Mouse (Mus musculus) neural tube, embryonic 10.5 days (tissue): ENCODE data around the gene Gm44503.
A peak's percentile ranks its signal among the peaks of the same experiment; 100 is the strongest.

ENCODE experiments used
- DNase-seq: peaks from one replicate; pipeline ENCODE4 v3.0.0-alpha.2; 2017; ENCODE audit warnings: low spot score; ENCODE audit errors: extremely low spot score

The Gm44503 gene

DNA sequence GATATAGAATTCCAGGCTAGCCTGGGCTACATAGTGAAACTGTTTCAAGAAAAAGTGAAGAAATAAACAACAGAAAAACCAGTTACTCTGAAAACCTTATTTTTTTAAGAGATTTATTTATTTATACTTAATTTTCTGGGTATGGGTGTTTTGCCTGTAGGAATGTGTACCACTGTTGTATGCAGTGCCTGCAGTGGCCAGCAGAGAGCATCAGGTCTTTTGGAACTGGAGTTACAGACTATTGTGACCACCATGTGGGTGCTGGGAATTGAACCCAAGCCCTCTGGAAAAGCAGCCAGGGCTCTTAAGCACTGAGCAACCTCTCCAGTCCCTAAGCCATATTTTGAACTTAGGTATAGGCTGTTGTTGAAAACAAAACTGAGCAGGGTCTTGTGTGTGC, 14.3 kb downstream of the Gm44503 start:
- DNase-seq = no peak

GRCm38 (mm10) chr9:72974734-72975133, 16.1 kb downstream of the Gm44503 start:
- DNase-seq = no peak

GRCm38 (mm10) chr9:72975242-72975641, 16.6 kb downstream of the Gm44503 start:
- DNase-seq = no peak

GRCm38 (mm10) chr9:72983066-72983465, 24.4 kb downstream of the Gm44503 start:
- no peak for DNase-seq

DNA sequence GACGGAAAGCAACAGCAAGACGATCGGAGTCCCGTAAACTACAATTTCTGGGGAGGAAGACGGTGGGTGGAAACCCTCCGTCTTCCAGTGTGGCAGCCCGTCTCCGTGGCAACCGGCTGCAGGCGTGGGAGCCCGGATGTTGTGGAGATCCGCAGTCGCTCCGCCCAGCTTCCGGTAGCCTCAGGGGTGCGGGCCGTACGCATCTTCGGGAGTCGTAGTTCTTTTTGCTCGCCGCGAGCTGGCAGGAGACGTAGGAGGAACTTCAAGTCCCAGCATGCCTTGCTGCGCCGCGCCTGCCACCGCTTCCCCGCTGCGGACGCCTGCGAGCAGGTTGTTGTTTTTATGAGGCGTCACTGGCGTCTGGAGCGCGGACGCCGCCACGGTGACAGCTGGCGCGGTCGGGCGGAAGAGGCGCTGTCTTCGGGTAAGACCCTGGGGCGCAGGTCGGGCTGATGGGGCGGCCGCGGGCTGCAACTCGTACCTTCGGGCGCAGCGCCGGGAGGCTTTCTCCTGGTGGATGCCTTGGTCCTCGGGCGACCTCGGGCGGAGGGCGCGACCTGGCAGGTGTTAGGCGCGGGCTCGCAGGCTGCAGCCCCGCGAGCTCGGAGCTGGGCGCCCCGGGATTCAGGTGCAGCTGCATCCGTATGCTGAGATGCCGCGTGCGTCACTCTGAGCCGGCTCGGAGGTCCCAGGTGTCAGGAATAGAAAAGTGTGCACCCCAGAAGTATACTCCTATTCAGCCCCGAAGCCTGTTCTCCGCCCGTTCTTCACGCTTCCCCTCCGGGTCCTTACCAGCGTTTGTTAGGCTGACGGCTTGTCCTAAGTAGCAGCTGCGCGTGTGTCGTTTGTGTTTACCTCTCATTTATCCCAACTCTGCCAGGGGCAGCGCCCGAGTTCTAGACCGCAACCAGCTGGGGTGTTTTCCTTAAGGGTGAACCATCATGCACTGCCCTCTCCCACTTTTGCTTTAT, 26.9 kb downstream of the Gm44503 start, which contains the start of the genes Ccpg1os and Ccpg1:
Gene Ccpg1os (minus strand): TSS at position 133 of the 971 bp plus-strand sequence.
Gene Ccpg1 (plus strand): TSS at position 180 of the 971 bp plus-strand sequence.
- DNase-seq = peak; percentile 97

DNA sequence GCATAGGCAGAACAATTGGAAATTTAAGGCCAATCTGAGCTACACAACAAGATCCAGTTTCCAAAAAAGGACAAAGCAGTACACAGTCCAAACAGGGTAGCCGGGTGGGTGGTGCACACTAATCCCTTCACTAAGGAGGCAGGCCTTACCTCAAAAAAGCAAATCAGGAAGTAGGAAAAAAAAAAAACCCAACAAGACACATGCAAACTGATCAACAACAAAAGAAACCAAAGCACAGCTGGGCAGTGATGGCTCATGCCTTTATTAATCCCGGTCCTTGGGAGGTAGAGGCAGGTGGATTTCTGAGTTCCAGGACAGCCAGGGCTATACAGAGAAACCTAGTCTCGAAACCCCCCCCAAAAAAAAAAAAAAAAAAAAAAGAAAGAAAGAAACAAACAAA, 29.1 kb downstream of the Gm44503 start:
- no peak for DNase-seq

DNA sequence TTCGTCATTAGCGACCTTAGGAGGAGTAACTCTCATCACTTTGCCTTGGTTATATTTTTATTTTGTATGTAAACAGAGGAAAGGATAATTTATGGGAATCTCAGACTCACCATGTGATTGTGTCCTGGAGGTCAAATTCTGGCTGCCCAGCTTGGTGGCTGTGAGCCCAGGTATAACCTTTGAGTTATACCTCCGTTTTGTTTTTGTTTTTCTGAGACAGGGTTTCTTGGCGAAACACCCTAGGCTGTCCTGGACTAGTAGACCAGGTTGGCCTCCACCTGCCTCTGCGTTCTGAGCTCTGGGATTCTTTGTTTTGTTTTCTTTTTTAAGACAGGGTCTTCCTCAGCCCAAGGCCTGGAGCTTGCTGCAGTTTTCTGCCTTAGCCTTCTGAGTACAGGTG, 30.1 kb downstream of the Gm44503 start:
- DNase-seq = no peak

GRCm38 (mm10) chr9:72991420-72991819, 32.8 kb downstream of the Gm44503 start:
- DNase-seq = no peak

- DNase-seq = no peak
These were observed 33.9 kb downstream of the Gm44503 start for GRCm38 (mm10) chr9:72992576-72992975.

GRCm38 (mm10) chr9:72996167-72996566, 37.5 kb downstream of the Gm44503 start:
- no peak for DNase-seq

DNA sequence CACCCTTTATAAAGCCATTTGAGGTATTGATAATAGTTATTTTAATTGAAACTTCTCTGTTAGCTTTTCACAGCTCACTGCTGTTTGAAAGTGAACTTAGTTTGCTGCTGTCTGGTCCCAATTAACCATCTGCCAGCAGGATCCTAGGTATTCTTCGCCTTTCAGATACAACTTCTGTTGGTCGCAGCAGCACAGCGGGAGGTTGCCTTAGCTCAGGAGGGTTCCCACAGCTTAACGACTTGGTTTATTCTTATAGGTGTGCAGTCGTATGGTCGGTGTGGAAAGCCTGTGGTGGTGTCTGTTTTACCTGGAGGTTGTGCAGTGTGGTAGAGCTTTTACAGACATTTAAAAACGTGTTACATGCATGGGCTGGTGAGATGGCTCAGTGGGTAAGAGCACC, 38.2 kb downstream of the Gm44503 start:
- DNase-seq = no peak

DNA sequence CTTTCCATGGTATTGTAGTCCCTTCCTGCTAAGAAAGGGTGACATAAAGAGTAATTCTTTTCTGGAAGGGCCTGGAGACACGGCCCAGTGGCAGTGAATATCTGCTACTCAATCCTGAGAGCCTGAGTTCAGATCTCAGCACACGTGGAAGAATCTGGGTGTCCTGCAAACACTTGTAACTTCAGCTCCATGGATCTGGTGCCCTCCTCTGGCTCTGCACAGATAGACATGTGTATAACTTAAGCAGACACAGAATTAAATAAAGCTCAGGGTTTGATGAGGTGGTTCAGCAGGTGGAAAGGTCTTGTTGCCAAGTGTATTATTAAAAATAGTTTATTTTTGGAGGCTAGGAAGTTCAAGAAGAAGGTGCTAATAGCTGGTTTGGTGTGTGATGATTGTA, 41.8 kb downstream of the Gm44503 start:
- no peak for DNase-seq

DNA sequence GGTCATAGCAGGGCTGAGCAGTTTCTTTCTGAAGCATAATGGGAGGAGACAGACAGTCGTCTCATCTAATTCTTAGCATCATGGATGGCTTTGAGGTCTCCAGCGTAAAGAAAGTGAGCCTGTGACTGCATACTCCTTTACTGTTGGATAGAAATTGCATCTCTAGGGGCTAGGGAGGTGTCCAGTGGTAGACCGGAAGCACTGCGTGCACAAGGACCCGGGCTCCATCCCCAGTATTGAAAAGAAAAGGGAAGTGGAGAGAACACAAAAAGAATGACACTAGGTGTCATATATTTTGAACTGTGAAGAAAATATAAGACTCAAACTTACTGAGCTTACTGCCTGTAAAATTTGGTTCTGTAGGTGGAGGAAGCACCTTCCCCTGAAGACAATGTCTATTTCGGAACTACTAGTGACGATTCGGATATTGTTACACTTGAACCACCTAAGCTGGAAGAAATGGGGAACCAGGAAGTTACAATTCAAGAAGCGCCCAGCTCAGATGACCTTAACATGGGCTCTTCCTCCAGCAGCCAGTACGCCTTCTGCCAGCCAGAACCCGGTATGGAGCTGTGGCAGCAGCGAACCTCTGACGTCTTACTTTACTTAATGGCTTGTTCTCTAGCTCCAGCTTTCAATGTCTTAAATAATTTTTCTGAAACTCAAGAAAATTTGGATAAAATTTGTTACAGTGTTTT, 42.8 kb downstream of the Gm44503 start:
- DNase-seq = no peak

DNA sequence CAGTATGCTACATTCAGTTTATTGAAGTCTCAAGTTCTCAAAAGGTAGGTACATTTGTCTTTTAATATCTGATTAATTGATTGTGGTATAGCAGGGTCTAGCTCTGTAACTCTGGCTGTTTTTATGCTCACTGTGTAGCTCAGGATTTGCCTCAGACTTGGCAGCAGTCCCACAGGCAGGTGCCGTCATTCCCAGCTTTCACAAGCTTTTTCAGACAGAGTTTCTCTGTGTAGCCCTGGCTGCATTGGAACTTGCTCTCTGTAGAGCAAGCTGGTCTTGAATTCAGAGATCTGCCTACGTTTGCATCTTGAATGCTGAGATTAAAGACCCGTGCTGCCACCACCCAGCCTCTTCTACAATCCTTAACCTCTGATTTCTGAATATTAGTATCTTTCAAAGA, 43.5 kb downstream of the Gm44503 start:
- no peak for DNase-seq

GRCm38 (mm10) chr9:73004076-73004475, 45.4 kb downstream of the Gm44503 start:
- no peak for DNase-seq

- no peak for DNase-seq
These were observed 46.5 kb downstream of the Gm44503 start for GRCm38 (mm10) chr9:73005106-73005505.

GRCm38 (mm10) chr9:73006175-73006574, 47.5 kb downstream of the Gm44503 start:
- no peak for DNase-seq

GRCm38 (mm10) chr9:73008384-73008783, 49.7 kb downstream of the Gm44503 start:
- no peak for DNase-seq

DNA sequence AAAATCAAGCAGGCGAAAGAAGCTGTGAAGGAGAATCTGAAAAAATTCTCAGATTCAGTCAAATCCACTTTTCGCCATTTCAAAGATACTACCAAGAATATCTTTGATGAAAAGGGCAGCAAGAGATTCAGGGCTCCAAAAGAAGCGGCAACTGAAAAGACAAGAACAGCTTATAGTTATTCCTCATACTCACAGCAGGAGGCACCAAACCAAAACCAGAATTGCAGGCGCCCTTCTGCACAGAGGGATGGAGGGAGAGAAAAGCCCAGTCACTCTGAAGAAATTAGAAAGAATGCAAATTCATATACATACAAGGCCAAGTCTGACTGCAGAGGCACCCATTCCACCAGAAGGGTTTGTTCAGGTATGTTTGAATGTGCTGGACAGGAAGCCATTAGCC, 54.0 kb downstream of the Gm44503 start:
- no peak for DNase-seq

DNA sequence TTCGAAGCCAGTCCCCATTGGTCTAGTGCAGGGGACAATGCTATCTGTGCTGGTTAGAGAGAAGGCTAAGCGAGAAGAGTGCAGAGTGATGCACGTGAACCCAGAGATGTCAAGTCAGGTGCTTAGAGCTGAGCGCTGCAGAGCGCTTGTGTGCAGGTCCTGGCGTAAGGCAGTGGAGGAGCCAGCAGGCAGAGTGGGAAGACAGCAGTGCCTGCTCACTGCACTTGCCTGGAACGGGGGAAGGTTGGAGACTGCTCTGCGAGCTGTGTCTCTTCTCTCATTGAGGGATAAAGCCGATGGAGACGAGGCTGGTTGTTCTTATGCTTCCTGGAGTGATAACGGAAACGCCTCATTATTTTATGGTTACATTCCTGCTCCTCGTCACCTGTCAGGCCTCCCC, 56.1 kb downstream of the Gm44503 start:
- no peak for DNase-seq

- DNase-seq = no peak
These were observed 61.2 kb downstream of the Gm44503 start for GRCm38 (mm10) chr9:73019841-73020240.

GRCm38 (mm10) chr9:73020566-73021097, 62.0 kb downstream of the Gm44503 start:
- DNase-seq = no peak
